Mouse (Mus musculus) adrenal gland, adult 2 months (tissue): ENCODE results near the gene Ergic2. TPM values are rescaled to one million over a fixed set of nuclear protein-coding genes. Genes with fewer than 3 reads are reported as not detected.
"Not testable (repeated sequence)": the region's sequence is repeated elsewhere in the genome, so short reads cannot be mapped to it uniquely, and the experiment has no call there.

Experiments used
- DNase-seq: peaks from one replicate; pipeline ENCODE4 v3.0.0; 2021
- polyA plus RNA-seq: library from polyadenylated mRNA; depleted of rRNA; stranded (reverse); fragments of >200 nt; gene quantifications from 2 replicates; pipeline ENCODE4 v1.2.3, GENCODE M21; 2012; rRNA removed
- total RNA-seq, 2 experiments: library from RNA; stranded (reverse); gene quantifications; 2 replicates each; pipeline ENCODE4 v1.2.3; 2021

Ergic2 gene
- total and polyA plus RNA-seq, 3 experiments, result 8.8 to 83.3 (median 65.2) TPM

DNA sequence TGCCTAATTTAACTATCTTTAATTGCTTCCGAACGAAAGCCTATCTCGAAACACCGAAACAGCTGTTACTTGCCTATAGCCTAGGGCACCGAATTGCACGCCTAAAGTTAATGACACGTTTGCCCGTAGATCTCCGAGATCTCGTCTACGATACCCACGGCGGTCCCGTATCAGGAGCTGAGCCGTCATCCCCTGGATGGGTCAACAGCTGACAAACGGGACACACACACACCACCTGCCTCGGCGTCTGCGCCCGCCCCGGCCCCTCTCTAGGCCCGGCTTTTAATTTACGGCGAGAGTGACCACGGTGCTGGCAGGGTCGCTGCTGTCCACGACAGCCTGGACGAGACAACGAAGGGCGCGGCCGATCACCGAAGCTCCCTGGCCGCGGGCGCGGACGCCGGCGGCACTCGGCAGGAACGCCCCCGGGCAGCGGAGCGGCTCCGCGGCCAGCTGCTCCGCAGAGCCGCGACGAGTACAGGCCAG is 740 bp downstream of the Ergic2 start:
- no peak for DNase-seq

DNA sequence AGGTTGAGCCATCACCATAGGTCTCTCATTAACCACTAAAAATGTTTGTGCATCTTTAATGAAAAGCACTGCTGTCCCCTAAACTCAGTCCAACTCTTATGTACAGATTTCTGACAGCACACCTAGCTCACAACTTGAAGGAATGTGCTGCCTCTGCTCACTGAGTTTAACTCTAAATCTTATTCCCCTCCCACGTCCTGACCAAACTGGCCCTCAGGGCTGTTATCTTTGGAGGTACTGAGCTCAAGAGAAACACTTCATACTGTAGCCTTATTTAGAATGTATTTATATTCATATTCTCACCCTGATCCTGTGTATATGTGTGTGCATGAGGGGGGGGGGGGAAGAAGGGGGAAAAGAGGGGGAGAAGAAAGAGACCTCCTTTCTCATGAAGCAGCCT is 4.7 kb downstream of the Ergic2 start:
- DNase-seq, result no peak

DNA sequence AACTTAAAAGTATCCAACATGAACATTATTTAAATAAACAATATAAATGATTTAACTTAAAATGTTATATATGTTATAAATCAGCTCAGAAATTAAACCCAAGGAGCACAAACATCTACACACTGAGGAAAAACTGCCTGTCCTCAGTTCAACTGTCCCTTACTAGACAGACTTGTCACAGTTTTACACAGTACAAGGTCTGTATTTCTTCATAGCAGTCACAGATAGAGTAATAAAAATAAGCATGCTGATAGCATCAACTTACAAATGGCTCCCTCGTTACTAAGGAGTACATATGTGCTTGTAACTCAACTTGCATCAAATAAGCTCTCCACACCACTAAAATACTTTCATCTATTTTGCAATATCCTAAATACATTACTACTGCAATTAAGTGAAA is 7.0 kb downstream of the Ergic2 start:
- no peak for DNase-seq

DNA sequence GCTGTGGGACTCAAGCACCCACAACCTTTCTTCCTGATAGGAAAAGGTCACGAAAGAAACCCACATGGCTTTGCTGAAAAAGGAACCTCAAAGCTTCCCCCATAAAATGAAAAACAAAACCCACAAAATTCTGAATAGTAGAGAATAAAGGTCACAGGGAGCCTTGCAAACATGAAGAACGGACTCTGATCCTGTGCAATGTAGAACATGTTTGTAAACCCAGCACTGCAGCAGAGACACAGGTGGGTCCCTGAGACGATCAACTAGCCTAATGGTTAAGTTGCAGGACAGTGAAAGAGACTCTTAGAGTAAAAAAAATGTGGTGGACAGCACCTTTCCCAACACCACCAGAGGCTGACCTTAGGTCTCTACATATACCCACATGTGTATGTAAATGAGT is 12.4 kb downstream of the Ergic2 start:
- no peak for DNase-seq

DNA sequence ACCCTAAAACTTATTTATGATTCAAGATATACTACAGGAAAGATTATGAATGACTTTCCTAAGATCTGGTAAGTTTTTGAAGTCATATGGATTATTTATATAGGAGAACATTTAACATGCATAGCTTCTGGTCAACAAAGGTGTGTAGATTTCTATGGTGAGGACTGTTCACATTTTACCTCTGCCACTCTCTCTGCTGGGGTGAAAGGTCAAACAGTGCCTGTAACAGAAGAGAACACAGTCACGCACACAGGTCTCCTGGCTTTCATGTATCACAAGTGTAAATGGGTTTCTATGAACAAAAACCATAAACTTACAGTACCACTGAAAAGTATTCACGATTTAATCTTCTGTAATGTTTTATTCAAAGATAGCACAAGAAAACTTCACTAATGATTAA is 13.0 kb downstream of the Ergic2 start:
- no peak for DNase-seq

DNA sequence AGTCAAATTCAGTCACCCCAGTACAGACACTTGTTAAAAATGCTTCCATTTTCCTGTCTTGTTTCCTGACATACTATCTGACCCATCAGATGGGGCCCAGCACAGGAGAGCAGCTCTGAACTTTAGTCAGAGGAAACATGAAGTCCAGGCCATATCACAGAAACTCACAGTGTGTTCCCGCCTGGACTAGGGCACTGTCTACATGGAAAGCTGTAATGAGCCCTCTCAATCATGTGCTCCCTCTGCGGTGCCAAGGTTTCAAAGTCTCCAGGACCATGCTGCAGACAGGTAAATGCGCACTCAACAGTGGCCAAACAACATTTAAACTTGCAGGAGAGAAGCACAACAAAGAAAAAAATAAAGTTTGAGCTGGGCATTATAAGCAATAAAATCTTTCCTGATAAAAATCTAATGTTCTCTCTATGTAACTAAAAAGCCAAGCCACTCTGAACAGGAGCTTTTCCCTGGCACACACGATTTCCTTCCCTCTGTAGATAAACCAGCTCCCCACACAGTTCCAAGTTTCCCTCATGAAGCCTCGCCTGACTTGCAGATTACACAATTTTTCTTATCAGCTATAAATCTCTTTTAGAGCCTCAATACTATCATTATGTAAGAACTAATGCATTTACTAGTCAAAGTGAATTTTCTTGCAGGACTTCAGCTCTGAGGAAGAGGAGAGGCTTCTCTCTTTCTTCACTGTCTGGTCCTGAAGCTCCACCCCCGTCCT is 18.0 kb downstream of the Ergic2 start:
- no peak for DNase-seq

DNA sequence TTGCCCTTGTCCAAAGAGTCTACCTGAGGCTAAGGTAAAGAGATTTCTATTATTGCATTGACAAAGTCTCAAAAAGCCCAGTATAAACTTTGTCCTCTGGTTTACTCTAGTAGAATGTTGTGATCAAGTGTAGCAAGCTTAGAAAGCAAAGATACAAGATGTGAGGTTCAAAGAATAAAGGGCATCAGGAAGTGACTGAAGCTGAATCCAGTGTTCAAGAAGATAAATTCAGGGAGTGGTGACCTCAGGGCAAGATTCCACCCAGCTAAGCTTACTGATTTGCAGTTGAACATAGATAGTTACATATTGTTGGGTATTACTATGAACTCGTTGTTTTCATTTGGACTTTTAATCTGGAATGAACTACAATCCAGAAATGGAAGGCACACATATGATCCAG is 26.5 kb downstream of the Ergic2 start:
- no peak for DNase-seq

DNA sequence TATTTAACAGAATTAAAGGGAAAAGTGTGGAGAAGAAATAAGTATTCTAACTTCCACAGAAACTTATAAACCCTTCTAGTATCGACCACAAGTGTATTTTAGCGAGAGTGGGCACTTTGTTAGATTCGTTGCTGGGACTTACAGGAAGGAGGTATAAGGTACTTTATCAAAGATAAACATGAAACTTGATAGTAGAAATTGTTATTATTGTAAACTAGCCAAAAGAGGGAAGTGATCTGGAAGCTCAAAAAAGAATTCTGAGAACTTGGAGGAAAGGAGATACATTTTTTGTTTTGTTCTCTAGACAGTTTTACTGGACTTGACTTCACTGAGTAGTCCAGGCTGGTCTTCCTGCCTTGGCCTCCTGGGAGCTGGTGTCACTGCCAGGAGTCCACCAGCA is 39.3 kb downstream of the Ergic2 start:
- no peak for DNase-seq

DNA sequence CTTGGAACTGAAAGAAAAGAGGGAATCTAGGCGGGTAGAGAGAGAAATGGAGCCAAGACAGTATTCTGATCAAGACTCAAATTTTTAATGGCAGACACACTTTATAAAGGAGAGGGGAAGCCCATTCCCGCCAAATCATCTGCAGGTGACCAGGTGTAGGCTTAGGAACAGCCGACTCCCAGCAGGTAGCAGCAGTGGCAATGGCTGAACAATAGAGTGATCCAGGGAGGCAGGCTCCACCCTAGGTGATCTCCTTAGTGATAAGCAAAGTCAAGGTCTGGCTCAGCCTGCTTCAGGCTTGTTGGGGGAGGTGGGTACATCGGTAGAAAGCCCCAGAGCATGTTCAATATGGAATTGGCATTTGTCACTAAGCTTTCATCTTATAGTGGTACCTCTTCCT is 59.9 kb downstream of the Ergic2 start:
- not testable (repeated sequence) for DNase-seq

DNA sequence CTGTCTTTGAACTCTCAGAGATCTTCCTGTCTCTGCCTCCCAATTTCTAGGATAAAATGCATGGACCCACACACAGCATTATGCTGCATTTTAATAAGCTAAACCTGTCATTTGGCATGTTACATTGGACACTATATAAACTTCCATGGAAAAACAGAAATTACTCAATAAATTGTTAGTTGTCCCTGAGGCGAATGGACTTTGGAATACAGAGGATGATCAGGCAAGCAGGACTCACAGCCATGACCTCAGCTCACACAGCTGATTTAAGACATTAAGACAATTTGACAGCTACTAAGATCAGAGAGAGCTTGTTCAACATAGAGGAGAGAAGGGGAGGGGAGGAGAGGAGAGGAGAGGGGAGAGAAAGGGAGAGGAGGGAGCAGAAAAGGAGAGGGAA is 69.8 kb downstream of the Ergic2 start:
- no peak for DNase-seq

DNA sequence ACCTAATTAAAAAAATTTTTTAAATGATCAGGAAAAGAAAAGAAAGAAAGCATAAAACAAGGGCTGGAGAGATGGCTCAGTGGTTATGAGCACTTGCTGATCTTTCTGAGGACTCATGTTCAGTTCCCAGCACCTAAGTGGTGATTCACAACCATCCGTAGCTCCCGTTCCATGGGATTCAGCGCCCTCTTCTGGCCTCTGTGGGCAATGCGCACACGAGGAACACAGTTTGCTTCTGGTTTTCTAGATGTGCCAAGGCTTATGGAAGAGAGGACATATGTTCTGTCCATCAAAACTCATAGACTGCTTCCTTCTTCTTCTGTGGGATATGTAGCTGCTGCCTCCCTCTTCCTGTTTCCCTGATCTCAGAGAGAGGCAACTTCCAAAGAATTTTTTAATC is 70.3 kb downstream of the Ergic2 start:
- DNase-seq, result no peak

DNA sequence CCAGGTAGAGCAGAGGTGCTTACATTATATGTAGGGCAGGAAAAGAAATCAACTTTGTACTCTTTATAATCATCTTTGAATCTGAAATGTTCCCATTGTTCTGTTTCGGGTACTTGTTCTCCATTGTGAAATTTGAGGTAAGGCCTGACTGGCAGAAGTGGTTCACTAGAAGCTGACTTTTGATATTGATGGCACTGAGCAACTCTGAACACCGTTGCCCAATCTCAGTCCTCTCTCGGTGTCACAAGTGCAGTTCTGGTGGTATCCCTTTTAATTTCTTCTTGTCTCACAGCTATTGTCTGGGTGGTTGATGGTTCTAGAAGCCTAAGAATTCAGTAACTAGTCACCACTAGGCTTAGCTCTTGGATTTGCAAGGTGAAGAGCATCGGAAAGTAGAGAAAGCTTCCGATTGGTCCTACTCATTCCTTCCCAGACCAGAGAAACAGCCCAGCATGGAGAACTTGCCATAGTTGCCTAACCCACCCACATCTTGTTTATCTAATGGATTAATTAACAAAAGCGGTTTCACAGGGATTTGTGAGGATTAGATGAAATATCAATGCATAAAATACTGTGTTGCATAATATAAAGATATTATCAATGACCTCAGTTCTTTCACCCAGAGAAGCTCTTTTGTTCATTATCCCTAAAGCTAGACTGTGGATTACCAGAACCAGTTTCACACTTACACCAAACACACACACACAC is 72.7 kb downstream of the Ergic2 start:
- DNase-seq, result no peak

DNA sequence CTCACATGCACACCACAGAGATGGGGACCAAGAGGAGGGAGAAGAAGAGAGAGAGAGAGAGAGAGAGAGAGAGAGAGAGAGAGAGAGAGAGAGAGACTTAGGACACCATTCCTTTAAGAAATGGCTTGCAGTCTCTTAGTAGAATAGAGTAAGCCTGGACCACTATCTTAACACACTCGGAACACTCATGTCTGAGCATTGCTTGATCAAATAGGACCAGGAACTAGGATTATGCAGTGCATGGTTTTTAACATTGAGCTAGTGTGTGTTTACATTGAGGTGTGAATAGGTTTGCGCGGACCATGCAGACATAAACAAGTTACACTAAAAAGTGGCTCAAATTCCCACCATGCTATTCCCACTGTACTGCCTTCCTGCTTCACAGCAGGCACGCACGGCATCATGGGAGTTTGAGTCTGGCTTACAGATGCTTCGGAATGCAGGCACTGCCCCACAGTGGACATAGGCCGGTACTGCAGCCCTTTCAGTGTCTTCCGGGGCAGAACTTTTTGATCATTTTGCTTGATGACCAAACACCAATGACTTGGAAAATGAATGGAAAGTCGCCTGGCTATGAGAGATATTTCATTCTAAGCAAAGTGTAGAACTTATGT is 76.3 kb downstream of the Ergic2 start:
- peak; percentile 80 for DNase-seq

DNA sequence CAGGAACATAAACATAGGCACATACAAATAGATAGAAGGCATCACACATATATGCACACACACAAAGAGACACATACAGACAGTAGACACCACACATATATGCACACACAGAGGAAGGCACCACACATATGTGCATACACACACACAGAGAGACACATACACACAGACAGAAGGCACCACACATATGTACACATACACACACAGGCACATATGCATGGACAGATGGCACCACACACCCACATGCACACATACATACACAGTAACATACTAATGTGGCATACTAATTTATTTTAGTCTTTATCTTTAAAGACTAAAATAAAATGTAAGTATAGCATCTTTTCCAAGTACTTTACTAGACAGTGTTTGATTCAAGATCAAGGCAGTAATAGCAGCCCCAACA is 78.6 kb downstream of the Ergic2 start:
- no peak for DNase-seq

DNA sequence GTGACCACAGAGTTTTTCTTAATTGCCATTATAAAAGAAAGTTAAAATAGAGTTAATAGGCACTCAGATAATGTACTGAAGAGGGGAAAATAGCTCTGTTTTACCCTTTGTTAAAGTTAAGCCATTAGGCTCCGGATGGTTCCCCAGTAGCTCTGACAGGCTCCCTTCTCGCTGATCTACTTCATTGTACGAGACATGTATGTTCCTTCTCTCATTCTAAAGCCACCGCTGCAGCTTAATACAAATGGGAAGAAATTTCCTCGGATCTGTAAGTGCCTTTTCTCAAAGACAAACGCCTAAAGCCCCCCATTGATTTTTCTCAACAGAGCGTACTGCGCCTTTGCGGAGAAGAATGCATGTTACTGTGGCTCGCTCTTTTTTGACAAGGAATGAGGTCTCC is 79.9 kb downstream of the Ergic2 start:
- no peak for DNase-seq

Other genes starting within 250 kb of the Ergic2 start
- gene Far2, start 165.1 kb downstream of the Ergic2 start, total RNA-seq, result 1 to 10 TPM; 2.2 to 2.4 TPM
- gene Far2, start 165.1 kb downstream of the Ergic2 start, polyA plus RNA-seq, result 0.77 and 1.1 TPM in 2 replicates
- 10 to 100 TPM in 1 of 2 experiments, 1 to 10 TPM in 1; 9.8 to 14.3 TPM for gene Tmtc1, start 232.0 kb upstream of the Ergic2 start, total RNA-seq
- 4.0 and 6.4 TPM in 2 replicates for gene Tmtc1, start 232.0 kb upstream of the Ergic2 start, polyA plus RNA-seq